Mouse (Mus musculus) liver, postnatal 0 days (tissue): Measurements from ENCODE around the gene Ddb2. TPM values are rescaled to one million over a fixed set of nuclear protein-coding genes. Genes with fewer than 3 reads are reported as not detected.

Experiments used
- ATAC-seq: fragments of 200-750 bp; cut with Nextera tagmentation; 2 replicates; pipeline ENCODE4 v1.8.0; 2017; ENCODE audit warnings: mild to moderate bottlenecking, moderate library complexity
- DNase-seq: peaks from one replicate; pipeline ENCODE4 v3.0.0-alpha.2; 2016
- H3K27ac ChIP-seq: fragments of 300-500 bp; sonication (generic); 2 replicates; pipeline ENCODE4 v1.5.1; 2014; ENCODE audit warnings: antibody characterized with exemption, moderate library complexity, mild to moderate bottlenecking, low read depth
- H3K27me3 ChIP-seq: fragments of 300-500 bp; sonication (generic); 2 replicates; pipeline ENCODE4 v1.6.1; 2014; ENCODE audit warnings: low read length, control low read depth, mixed read lengths; ENCODE audit not compliant: insufficient read depth
- H3K36me3 ChIP-seq: fragments of 300-500 bp; sonication (generic); replicated peaks from 2 replicates; pipeline ENCODE4 v1.6.1; 2014; ENCODE audit warnings: mild to moderate bottlenecking, control low read depth, low read length, moderate library complexity, mixed read lengths; ENCODE audit not compliant: insufficient read depth
- H3K4me1 ChIP-seq: fragments of 300-500 bp; sonication (generic); 2 replicates; pipeline ENCODE4 v1.6.1; 2014; ENCODE audit warnings: antibody characterized with exemption, mild to moderate bottlenecking, control low read depth; ENCODE audit not compliant: insufficient read depth
- H3K4me2 ChIP-seq: fragments of 300-500 bp; sonication (generic); 2 replicates; pipeline ENCODE4 v1.6.1; 2014; ENCODE audit warnings: low read depth, mild to moderate bottlenecking, low read length, moderate library complexity, mixed read lengths
- H3K4me3 ChIP-seq: fragments of 300-500 bp; sonication (generic); 2 replicates; pipeline ENCODE4 v1.5.1; 2014; ENCODE audit warnings: low read depth, low read length
- H3K9ac ChIP-seq: fragments of 300-500 bp; sonication (generic); replicated peaks from 2 replicates; pipeline ENCODE4 v1.6.1; 2014; ENCODE audit warnings: mild to moderate bottlenecking, moderate library complexity
- H3K9me3 ChIP-seq: fragments of 300-500 bp; sonication (generic); 2 replicates; pipeline ENCODE4 v1.6.1; 2016; ENCODE audit warnings: mild to moderate bottlenecking, control low read depth, low read length, mixed read lengths
- CTCF ChIP-seq: sonication (generic); IDR thresholded peaks from 2 replicates; pipeline ENCODE4 v1.5.1; 2016; ENCODE audit warnings: antibody characterized with exemption, low read depth
- EP300 ChIP-seq: IDR thresholded peaks from 2 replicates; pipeline ENCODE4 v1.6.1; 2016; ENCODE audit warnings: antibody characterized with exemption, low read depth, mild to moderate bottlenecking
- WGBS: fragments of 180-500 bp; shearing (Covaris S2); extraction: QIAGEN DNeasy Blood & Tissue Kit; methylation state at CpG from one replicate; pipeline ENCODE4 v1.1.7; 2014; ENCODE audit not compliant: insufficient replicate concordance; 5-methylcytosine and 5-hydroxymethylcytosine counted together
- polyA plus RNA-seq: library from polyadenylated mRNA; unstranded; fragments of >200 nt; fragmentation: Nextera tagmentation; extraction: Ambion mirVana; gene quantifications from 2 replicates; pipeline ENCODE4 v1.2.1, GENCODE M21; 2015

The Ddb2 gene
- polyA plus RNA-seq, 1 experiment from 2014 or later = 4.0 TPM

- Histone ChIP-seq H3K27ac (peak within 1 kb of the TSS; percentile 86), H3K4me2 (peak within 1 kb of the TSS; percentile 99), H3K27me3 (no peaks in the 10 kb centered on the region), H3K36me3 (0 out of 2 replicates have a peak, but pooled peaks cover 4% of the 10 kb centered on the region), H3K9ac (peak within 1 kb of the TSS; percentile 73), H3K4me3 (peak within 1 kb of the TSS; percentile 71), H3K9me3 (no peaks in the 10 kb centered on the region), H3K4me1 (peaks cover 13% of the 10 kb centered on the region)
- DNase-seq = peak; percentile 71
- TF ChIP-seq EP300 = no peak
- no peak for TF ChIP-seq CTCF
- ATAC-seq = peak; percentile 26
- WGBS = 35% methylated on average over 15 of the region's 15 CpGs
Observed at GRCm38 (mm10) chr2:91183711-91184405, 52.9 kb downstream of the Ddb2 start, which contains the start of gene Madd. Gene Madd, minus strand, starts transcription at chr2:91183837.

- Histone ChIP-seq H3K4me3 (peak overlapping the region; percentile 71), H3K9me3 (no peaks in the 10 kb centered on the region), H3K36me3 (0 out of 2 replicates have a peak, but pooled peaks cover 7% of the 10 kb centered on the region), H3K4me1 (peaks cover 13% of the 10 kb centered on the region), H3K9ac (peak overlapping the region; percentile 73), H3K4me2 (peak overlapping the region; percentile 99), H3K27me3 (no peaks in the 10 kb centered on the region), H3K27ac (peak overlapping the region; percentile 86)
- WGBS = 0% methylated on average over 9 of the region's 9 CpGs
- ATAC-seq = peak; percentile 98
- DNase-seq = peak; percentile 97
- TF ChIP-seq EP300 = no peak; the same call in 1 of the 2 replicates
- 0 out of 2 replicates have a peak, but pooled peaks have one; percentile 3 for TF ChIP-seq CTCF
Observed at GRCm38 (mm10) chr2:91183148-91183513, 53.7 kb downstream of the Ddb2 start.

- DNase-seq (peak; percentile 83), ATAC-seq (peak; percentile 86)
- Histone ChIP-seq H3K4me3 (peak overlapping the region; percentile 71), H3K27ac (peak overlapping the region; percentile 86), H3K4me2 (peak overlapping the region; percentile 99), H3K9me3 (no peaks in the 10 kb centered on the region), H3K36me3 (peaks cover 10% of the 10 kb centered on the region), H3K27me3 (no peaks in the 10 kb centered on the region), H3K4me1 (peaks cover 13% of the 10 kb centered on the region), H3K9ac (peak overlapping the region; percentile 73)
- WGBS = under 1% methylated on average over 63 of the region's 81 CpGs
- TF ChIP-seq EP300 (no peak), CTCF (no peak)
Observed at GRCm38 (mm10) chr2:91182405-91183147, 54.2 kb downstream of the Ddb2 start.

GRCm38 (mm10) chr2:91182016-91182404 lies 54.8 kb downstream of the Ddb2 start:
- 7% methylated on average over 8 of the region's 8 CpGs for WGBS

DNA sequence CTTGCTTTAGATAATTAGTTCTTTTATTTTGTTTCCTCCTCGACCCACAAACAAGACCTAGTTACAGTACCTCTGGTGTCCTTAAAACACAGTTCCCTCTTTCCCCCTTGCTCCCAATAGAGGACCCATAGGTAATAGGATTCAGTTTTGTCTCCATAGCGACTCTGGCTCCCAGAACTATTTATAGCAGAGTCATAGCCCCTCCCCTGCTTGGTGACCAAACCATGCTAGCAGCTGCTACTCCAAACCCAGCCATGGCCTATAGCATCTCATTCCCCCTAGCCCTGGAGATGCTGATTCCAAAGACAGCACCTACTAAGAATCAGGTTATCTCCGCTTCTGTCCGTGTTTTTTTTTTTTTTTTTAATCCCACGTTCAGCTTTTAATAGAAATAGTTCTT lies 56.1 kb downstream of the Ddb2 start:
- DNase-seq (no peak), ATAC-seq (no peak)
- Histone ChIP-seq H3K27me3 (no peaks in the 10 kb centered on the region), H3K36me3 (peaks cover 16% of the 10 kb centered on the region), H3K4me3 (no peak overlapping the region), H3K9ac (no peak overlapping the region), H3K9me3 (no peaks in the 10 kb centered on the region), H3K27ac (no peak overlapping the region), H3K4me2 (no peak overlapping the region), H3K4me1 (peaks cover 13% of the 10 kb centered on the region)
- TF ChIP-seq CTCF = no peak
- TF ChIP-seq EP300 = no peak
- WGBS = 72% methylated on average over 5 of the region's 5 CpGs

More at GRCm38 (mm10) chr2:91182016-91182404, 54.8 kb downstream of the Ddb2 start:
- Histone ChIP-seq H3K9me3 (no peaks in the 10 kb centered on the region), H3K27me3 (no peaks in the 10 kb centered on the region), H3K27ac (no peak overlapping the region), H3K4me1 (peaks cover 13% of the 10 kb centered on the region), H3K36me3 (peaks cover 10% of the 10 kb centered on the region), H3K4me2 (peak overlapping the region; percentile 99), H3K4me3 (peak overlapping the region; percentile 71), H3K9ac (peak overlapping the region; percentile 73)
- no peak for TF ChIP-seq CTCF
- no peak for TF ChIP-seq EP300
- no peak for ATAC-seq
- DNase-seq = no peak

- Histone ChIP-seq H3K4me3 (no peak overlapping the region), H3K9ac (no peak overlapping the region), H3K36me3 (peaks cover 21% of the 10 kb centered on the region), H3K4me1 (peaks cover 13% of the 10 kb centered on the region), H3K4me2 (no peak overlapping the region), H3K27ac (no peak overlapping the region), H3K27me3 (no peaks in the 10 kb centered on the region), H3K9me3 (no peaks in the 10 kb centered on the region)
- TF ChIP-seq CTCF (no peak), EP300 (no peak)
- 70% methylated on average over 4 of the region's 4 CpGs for WGBS
- ATAC-seq (no peak), DNase-seq (no peak)
Observed at GRCm38 (mm10) chr2:91179825-91180224, 57.0 kb downstream of the Ddb2 start.
